Mouse (Mus musculus) embryonic facial prominence, embryonic 14.5 days (tissue): ENCODE measurements around the gene Rbp7. TPM values are rescaled to one million over a fixed set of nuclear protein-coding genes. Genes with fewer than 3 reads are reported as not detected.

Experiments used
- ATAC-seq: fragments of 200-750 bp; cut with Nextera tagmentation; 2 replicates; pipeline ENCODE4 v1.8.0; 2017; ENCODE audit warnings: low read depth, moderate number of reproducible peaks, moderate TSS enrichment
- DNase-seq: peaks from one replicate; pipeline ENCODE4 v3.0.0-alpha.2; 2015; ENCODE audit warnings: low spot score
- H3K27ac ChIP-seq: fragments of 300-500 bp; sonication (generic); replicated peaks from 2 replicates; pipeline ENCODE4 v1.5.1; 2014; ENCODE audit warnings: low read depth, mild to moderate bottlenecking, low read length, moderate library complexity
- H3K27me3 ChIP-seq: fragments of 300-500 bp; sonication (generic); replicated peaks from 2 replicates; pipeline ENCODE4 v1.6.1; 2014; ENCODE audit warnings: low read length; ENCODE audit not compliant: control insufficient read depth, insufficient read depth
- H3K36me3 ChIP-seq: fragments of 300-500 bp; sonication (generic); 2 replicates; pipeline ENCODE4 v1.6.1; 2014; ENCODE audit warnings: low read length, mixed read lengths; ENCODE audit not compliant: control insufficient read depth, insufficient read depth
- H3K4me1 ChIP-seq: fragments of 300-500 bp; sonication (generic); 2 replicates; pipeline ENCODE4 v1.6.1; 2014; ENCODE audit warnings: antibody characterized with exemption, low read length; ENCODE audit not compliant: control insufficient read depth, insufficient read depth
- H3K4me2 ChIP-seq: fragments of 300-500 bp; sonication (generic); 2 replicates; pipeline ENCODE4 v1.6.1; 2014; ENCODE audit warnings: low read depth, mild to moderate bottlenecking, low read length, moderate library complexity, mixed read lengths
- H3K4me3 ChIP-seq: fragments of 300-500 bp; sonication (generic); 2 replicates; pipeline ENCODE4 v1.5.1; 2014; ENCODE audit warnings: low read depth, mild to moderate bottlenecking, low read length
- H3K9ac ChIP-seq: fragments of 300-500 bp; sonication (generic); 2 replicates; pipeline ENCODE4 v1.6.1; 2014; ENCODE audit warnings: low read depth, mild to moderate bottlenecking, low read length, moderate library complexity, mixed read lengths
- H3K9me3 ChIP-seq: fragments of 300-500 bp; sonication (generic); 2 replicates; pipeline ENCODE4 v1.6.1; 2016; ENCODE audit warnings: low read length; ENCODE audit not compliant: control insufficient read depth
- WGBS: fragments of 180-500 bp; shearing (Covaris S2); extraction: QIAGEN DNeasy Blood & Tissue Kit; methylation state at CpG from one replicate; pipeline ENCODE4 v1.1.7; 2014; 5-methylcytosine and 5-hydroxymethylcytosine counted together
- polyA plus RNA-seq: library from polyadenylated mRNA; unstranded; fragments of >200 nt; fragmentation: Nextera tagmentation; extraction: Ambion mirVana; gene quantifications from 2 replicates; pipeline ENCODE4 v1.2.1, GENCODE M21; 2014

Gene Rbp7
- polyA plus RNA-seq, 1 experiment from 2014 or later: 2.5 TPM

DNA sequence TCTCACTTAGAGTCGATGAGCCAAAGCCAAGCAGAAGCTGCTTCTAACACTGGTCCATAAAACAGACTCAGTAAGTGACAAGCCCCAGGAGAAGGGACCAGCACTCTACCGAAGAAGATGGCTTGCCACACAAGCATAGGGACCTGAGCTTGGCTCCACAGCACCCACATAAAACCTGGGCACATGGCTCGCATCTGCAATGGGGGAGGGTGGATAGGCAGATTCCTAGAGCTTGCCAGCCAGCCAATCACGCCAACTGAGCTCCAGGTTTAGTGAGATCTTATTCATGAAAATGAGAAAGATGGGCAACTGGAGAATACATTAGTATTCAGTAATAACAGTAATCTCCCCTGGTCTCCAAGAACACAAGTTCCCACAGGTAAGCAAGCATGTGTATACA is 45.0 kb downstream of the Rbp7 start:
- WGBS: 88% methylated on average over 4 of the region's 4 CpGs

DNA sequence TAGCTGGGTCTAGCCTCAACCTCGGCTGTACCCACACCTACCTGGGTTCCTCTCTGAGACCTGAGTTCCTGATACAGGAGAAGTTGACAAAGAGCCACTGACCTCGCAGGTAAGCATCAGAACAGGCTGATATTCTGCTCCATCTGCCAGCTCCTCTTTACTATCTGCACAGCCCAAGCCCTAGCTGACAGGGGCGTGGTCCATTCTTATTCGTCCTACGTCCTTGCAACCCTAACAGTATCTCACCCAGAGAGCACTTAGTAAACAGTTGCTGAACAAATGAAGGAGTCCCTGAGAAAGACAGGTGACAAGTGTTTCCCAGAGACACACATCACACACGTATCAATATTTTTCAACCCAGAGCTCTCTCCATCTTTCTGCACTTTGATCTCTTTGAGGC is 46.4 kb downstream of the Rbp7 start:
- Histone ChIP-seq H3K4me2 (no peak overlapping the region), H3K36me3 (peaks cover 12% of the 10 kb centered on the region; the same call in 1 of the 2 replicates), H3K4me3 (no peak overlapping the region), H3K4me1 (peaks cover 12% of the 10 kb centered on the region; the same call in 1 of the 2 replicates), H3K9me3 (no peaks in the 10 kb centered on the region), H3K27ac (no peak overlapping the region), H3K9ac (no peak overlapping the region), H3K27me3 (no peaks in the 10 kb centered on the region)
- DNase-seq: no peak
- no peak for ATAC-seq
- 88% methylated on average over 6 of the region's 6 CpGs for WGBS

More for the DNA sequence above, 45.0 kb downstream of the Rbp7 start:
- no peak overlapping the region for H3K27ac ChIP-seq
- H3K4me3 ChIP-seq: no peak overlapping the region
- no peaks in the 10 kb centered on the region for H3K9me3 ChIP-seq
- H3K4me2 ChIP-seq: no peak overlapping the region
- no peaks in the 10 kb centered on the region for H3K27me3 ChIP-seq
- peaks cover 7% of the 10 kb centered on the region; the same call in 1 of the 2 replicates for H3K4me1 ChIP-seq
- no peak overlapping the region for H3K9ac ChIP-seq
- DNase-seq: no peak
- peaks cover 12% of the 10 kb centered on the region; the same call in 1 of the 2 replicates for H3K36me3 ChIP-seq
- no peak for ATAC-seq

GRCm38 (mm10) chr4:149407461-149407860 is 47.3 kb downstream of the Rbp7 start:
- WGBS: 69% methylated on average over 5 of the region's 5 CpGs
- no peak overlapping the region for H3K27ac ChIP-seq

DNA sequence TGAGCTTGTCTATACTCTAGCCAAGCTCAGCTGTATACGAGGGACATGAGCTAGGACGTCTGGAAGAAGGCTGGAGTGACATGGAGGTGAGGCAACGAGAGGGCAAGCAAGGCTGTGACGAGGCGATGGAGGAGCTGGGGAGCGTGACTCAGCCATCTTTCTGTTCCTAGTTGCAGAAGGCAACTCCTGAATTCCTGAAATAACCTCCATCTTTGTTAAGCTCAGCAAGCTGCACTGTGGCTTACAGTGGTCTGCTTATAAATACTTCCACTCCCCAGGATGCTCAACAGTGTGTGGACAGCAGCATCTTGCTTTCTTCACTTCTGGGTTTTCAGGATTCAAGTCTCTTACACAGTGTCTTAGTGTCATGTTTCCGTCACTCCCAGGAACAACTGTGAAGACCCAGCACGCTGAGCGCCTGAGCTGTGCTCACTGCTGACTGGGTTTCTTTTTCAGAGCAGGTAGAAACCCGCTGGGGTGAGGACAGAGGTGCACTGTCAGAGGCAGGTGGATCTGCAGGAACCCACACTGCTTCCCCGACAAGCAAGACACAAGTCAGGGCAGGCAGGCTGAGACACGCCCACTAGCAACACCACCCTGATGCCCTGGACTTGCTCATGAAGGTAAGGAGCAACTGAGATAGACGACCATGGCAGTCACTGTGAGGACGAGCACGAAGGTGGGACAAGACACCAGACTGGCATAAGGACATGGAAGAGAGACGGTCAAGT is 48.9 kb downstream of the Rbp7 start:
- 64% methylated on average over 16 of the region's 16 CpGs for WGBS
- peaks cover 6% of the 10 kb centered on the region; the same call in 1 of the 2 replicates for H3K36me3 ChIP-seq
- H3K4me2 ChIP-seq: no peak overlapping the region
- no peak overlapping the region for H3K9ac ChIP-seq
- 0 out of 2 replicates have a peak overlapping the region, but pooled peaks have one; percentile 44 for H3K27ac ChIP-seq
- no peaks in the 10 kb centered on the region for H3K9me3 ChIP-seq
- peaks cover 30% of the 10 kb centered on the region; the same call in 1 of the 2 replicates for H3K4me1 ChIP-seq
- ATAC-seq: no peak
- no peaks in the 10 kb centered on the region for H3K27me3 ChIP-seq
- H3K4me3 ChIP-seq: no peak overlapping the region
- DNase-seq: peak; percentile 67

More at GRCm38 (mm10) chr4:149407461-149407860, 47.3 kb downstream of the Rbp7 start:
- DNase-seq (no peak), ATAC-seq (no peak)
- H3K4me2 ChIP-seq: no peak overlapping the region
- H3K4me3 ChIP-seq: no peak overlapping the region
- no peaks in the 10 kb centered on the region for H3K27me3 ChIP-seq
- peaks cover 20% of the 10 kb centered on the region; the same call in 1 of the 2 replicates for H3K4me1 ChIP-seq
- peaks cover 12% of the 10 kb centered on the region; the same call in 1 of the 2 replicates for H3K36me3 ChIP-seq
- no peak overlapping the region for H3K9ac ChIP-seq
- H3K9me3 ChIP-seq: no peaks in the 10 kb centered on the region

DNA sequence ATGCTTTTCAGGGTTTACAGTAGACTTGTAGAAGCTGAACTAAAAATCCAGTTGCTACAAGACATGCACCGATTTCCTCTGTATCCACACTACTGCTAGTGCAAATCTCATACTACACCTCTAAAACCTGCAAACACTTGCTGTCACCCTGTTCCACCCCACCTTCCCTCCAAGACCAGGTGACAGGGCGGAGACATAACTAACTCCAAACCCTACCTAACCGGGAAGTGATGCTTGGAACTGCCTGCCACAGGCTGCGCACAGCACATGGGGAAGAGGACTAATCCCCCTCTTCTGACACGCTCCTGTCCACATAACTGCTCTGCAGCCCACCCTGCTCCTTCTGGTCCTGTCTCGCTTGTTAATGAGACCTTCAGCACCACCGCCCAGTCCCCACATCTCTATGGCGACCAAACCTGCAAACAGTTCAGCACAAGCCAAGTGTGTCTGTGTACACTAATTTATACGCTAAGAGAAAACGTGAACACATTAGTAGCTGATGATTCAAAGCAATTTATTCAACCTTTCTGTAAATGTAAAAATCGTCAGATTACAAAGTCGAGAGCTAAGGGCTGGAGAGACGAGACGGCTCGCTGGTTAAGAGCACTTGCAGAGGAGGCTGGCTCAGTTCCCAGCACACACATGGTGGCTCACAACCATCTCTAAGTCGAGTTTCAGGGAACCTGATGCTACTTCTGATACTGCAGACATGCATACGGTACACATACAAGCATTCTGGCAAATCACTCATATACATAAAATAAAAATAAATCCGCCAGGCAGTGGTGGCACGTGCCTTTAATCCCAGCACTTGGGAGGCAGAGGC is 49.9 kb downstream of the Rbp7 start:
- no peak; the same call in 1 of the 2 replicates for ATAC-seq
- no peak overlapping the region for H3K4me3 ChIP-seq
- no peak overlapping the region for H3K4me2 ChIP-seq
- peaks cover 30% of the 10 kb centered on the region; the same call in 1 of the 2 replicates for H3K4me1 ChIP-seq
- H3K9me3 ChIP-seq: no peaks in the 10 kb centered on the region
- no peaks in the 10 kb centered on the region for H3K36me3 ChIP-seq
- H3K9ac ChIP-seq: no peak overlapping the region
- peak; percentile 70 for DNase-seq
- H3K27me3 ChIP-seq: no peaks in the 10 kb centered on the region
- WGBS: 49% methylated on average over 19 of the region's 19 CpGs
- H3K27ac ChIP-seq: no peak overlapping the region

DNA sequence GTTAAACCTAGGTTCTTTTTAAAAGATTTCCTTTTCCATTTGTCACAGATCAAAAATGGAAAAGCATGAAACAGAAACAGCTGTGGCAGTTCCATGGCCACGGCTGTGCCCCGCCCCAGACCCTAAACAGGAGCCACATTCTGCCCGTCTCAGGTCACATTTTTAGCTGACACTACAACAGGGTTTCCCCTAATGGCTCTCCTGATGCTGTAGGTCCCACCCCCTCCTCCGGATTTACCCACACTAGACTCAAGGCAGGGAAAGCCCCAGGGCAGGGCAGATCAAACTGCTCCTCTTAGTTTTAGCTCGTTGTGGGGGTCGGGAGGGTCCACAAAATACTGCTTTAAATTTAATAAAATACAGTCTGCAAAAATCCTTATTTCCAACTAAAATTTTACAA is 51.7 kb downstream of the Rbp7 start:
- Histone ChIP-seq H3K27ac (peak overlapping the region; percentile 33; the same call in 1 of the 2 replicates), H3K4me1 (peaks cover 30% of the 10 kb centered on the region; the same call in 1 of the 2 replicates), H3K4me3 (no peak overlapping the region), H3K9me3 (no peaks in the 10 kb centered on the region), H3K36me3 (peaks cover 10% of the 10 kb centered on the region), H3K9ac (no peak overlapping the region), H3K4me2 (no peak overlapping the region), H3K27me3 (no peaks in the 10 kb centered on the region)
- WGBS: 7% methylated on average over 6 of the region's 6 CpGs
- DNase-seq: peak; percentile 70
- peak; percentile 24; the same call in 1 of the 2 replicates for ATAC-seq

DNA sequence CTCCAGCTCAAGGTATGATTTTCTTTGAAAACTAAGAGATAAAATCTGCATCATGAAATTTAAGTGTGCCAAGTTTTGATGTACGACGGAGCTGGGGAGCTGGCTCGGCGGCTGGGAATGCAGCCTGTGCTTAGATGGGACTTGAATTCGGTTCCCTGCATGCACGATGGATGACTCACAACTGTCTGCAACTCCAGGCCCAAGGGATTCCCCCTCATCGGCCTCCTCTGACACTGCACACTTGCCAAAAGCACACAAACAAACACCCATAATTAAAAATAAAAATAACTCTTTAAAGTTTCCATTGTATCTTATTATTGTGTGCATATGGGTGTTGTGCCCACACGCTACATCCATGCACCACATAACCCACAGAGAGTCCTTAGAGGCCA is 53.2 kb downstream of the Rbp7 start:
- Histone ChIP-seq H3K4me1 (peaks cover 30% of the 10 kb centered on the region; the same call in 1 of the 2 replicates), H3K27me3 (no peaks in the 10 kb centered on the region), H3K9ac (no peak overlapping the region), H3K36me3 (peaks cover 20% of the 10 kb centered on the region), H3K4me3 (no peak overlapping the region), H3K27ac (peak overlapping the region; percentile 3; the same call in 1 of the 2 replicates), H3K9me3 (no peaks in the 10 kb centered on the region), H3K4me2 (no peak overlapping the region)
- WGBS: 62% methylated on average over 8 of the region's 8 CpGs
- no peak for ATAC-seq
- DNase-seq: peak; percentile 67

GRCm38 (mm10) chr4:149400878-149401590 is 53.7 kb downstream of the Rbp7 start:
- H3K27me3 ChIP-seq: no peaks in the 10 kb centered on the region
- H3K9me3 ChIP-seq: no peaks in the 10 kb centered on the region
- H3K4me1 ChIP-seq: peaks cover 28% of the 10 kb centered on the region; the same call in 1 of the 2 replicates
- 69% methylated on average over 12 of the region's 12 CpGs for WGBS
- H3K36me3 ChIP-seq: peaks cover 20% of the 10 kb centered on the region
- H3K4me3 ChIP-seq: no peak overlapping the region
- DNase-seq (no peak), ATAC-seq (no peak)
- H3K27ac ChIP-seq: peak overlapping the region; percentile 3; the same call in 1 of the 2 replicates
- H3K4me2 ChIP-seq: no peak overlapping the region
- no peak overlapping the region for H3K9ac ChIP-seq
